ENCODE assay signal across 8 mouse cellular contexts in the genomic region with DNA sequence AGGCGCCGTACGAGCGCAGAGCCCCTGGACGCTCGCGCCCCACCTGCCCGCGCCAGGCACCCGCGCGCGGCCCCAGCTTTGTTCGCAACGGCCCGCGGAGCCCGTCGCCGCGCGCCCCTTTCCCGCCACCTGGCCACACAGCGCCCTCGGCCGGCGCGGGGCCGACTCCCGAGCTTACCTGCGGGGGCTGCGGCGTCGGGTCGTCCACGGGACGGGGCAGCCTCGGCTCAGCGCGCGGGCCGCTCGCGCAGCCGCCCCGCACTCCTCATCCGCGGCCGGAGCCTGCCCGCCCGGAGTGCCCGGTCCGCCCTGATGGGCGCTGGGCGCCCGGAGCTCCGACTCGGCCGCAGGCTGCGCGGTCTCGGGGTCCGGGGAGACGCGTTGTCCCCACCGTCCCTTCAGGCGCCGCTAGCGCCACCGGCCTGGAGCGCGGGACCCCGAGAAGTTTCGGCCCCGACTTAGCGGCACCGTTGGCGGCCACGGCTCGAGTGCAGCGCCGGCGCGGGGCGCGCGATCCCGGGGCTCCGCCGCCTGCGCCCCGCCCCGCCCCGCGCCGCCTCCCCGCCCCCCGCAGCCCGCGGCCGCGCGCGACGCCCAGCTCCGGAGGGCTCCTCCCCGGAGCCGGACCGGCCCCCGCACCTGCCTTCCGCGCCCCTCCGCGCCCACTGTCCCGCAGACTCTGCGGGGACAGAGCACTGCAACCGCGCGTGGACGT. TPM values are rescaled to one million over a fixed set of nuclear protein-coding genes. Genes with fewer than 3 reads are reported as not detected.
DNase-seq lines count a peak whose midpoint lies in the region; ATAC-seq and TF ChIP-seq lines count a peak whose summit lies in the region.

A gene (minus strand): TSS at position 545 of the 715 bp plus-strand sequence.

- under 1% methylated on average over 90 of the region's 120 CpGs for WGBS in embryonic facial prominence, embryonic 12.5 days
- WGBS in hindbrain, embryonic 16.5 days, result under 1% methylated on average over 87 of the region's 120 CpGs
- WGBS in midbrain, embryonic 10.5 days, result under 1% methylated on average over 100 of the region's 120 CpGs

- peaks cover 0 to 2% of the 10 kb centered on the region in 2 experiments; a peak in 1 of 4 replicates for H3K4me1 ChIP-seq in ES-E14 (ENCODE audit: control insufficient read depth in 2 of 2, insufficient read depth in 2 of 2, low read length in 2 of 2, poor library complexity in 1 of 2)
- H3K4me1 ChIP-seq in embryonic facial prominence, embryonic 12.5 days, result peaks cover 15% of the 10 kb centered on the region; the same call in 1 of the 2 replicates
- peaks cover 4% of the 10 kb centered on the region for H3K4me1 ChIP-seq in hindbrain, embryonic 16.5 days (ENCODE audit: control insufficient read depth, insufficient read depth, low read depth, low read length)
- H3K4me1 ChIP-seq in midbrain, embryonic 10.5 days, result peaks cover 54% of the 10 kb centered on the region

- no peak within 1 kb of the TSS for H3K27ac ChIP-seq in ES-E14 (ENCODE audit: insufficient read depth, low read depth, low read length, poor library complexity, severe bottlenecking)
- H3K27ac ChIP-seq in embryonic facial prominence, embryonic 12.5 days, result no peak within 1 kb of the TSS
- no peak within 1 kb of the TSS for H3K27ac ChIP-seq in hindbrain, embryonic 16.5 days (ENCODE audit: low read depth, low read length)
- peak within 1 kb of the TSS; percentile 93 for H3K27ac ChIP-seq in midbrain, embryonic 10.5 days (replicated peaks)

- H3K27me3 ChIP-seq in embryonic facial prominence, embryonic 12.5 days, result peaks cover 12% of the 10 kb centered on the region
- peaks cover 7% of the 10 kb centered on the region; the same call in 1 of the 2 replicates for H3K27me3 ChIP-seq in hindbrain, embryonic 16.5 days (replicated peaks; ENCODE audit: control insufficient read depth, insufficient read depth, low read length)
- peaks cover 66% of the 10 kb centered on the region for H3K27me3 ChIP-seq in midbrain, embryonic 10.5 days (ENCODE audit: low read depth, poor library complexity, severe bottlenecking)

- DNase-seq in gastrocnemius, postnatal 25 days, result peak; percentile 10
- DNase-seq in gastrocnemius, adult 18-20 months (ENCODE audit: low spot score), result no peak
- no peak for DNase-seq in ES-E14 (ENCODE audit: low read depth, low spot score)
- peak; percentile 59 for DNase-seq in midbrain, embryonic 10.5 days (ENCODE audit: low spot score)
- DNase-seq in thymus, postnatal 25 days, result peak; percentile 52
- no peak for DNase-seq in spleen, adult 12 weeks (ENCODE audit: low spot score)

- in situ Hi-C loops in ES-E14 (cut with MboI; ENCODE audit: low sequenced_read_pairs in 2 of 2, unreplicated experiment in 2 of 2), result no loop called here

- H3K9me3 ChIP-seq in ES-E14 (ENCODE audit: control insufficient read depth, insufficient read depth, low read depth, low read length), result no peaks in the 10 kb centered on the region
- no peaks in the 10 kb centered on the region for H3K9me3 ChIP-seq in embryonic facial prominence, embryonic 12.5 days
- H3K9me3 ChIP-seq in hindbrain, embryonic 16.5 days (ENCODE audit: control insufficient read depth, low read length), result no peaks in the 10 kb centered on the region
- H3K9me3 ChIP-seq in midbrain, embryonic 10.5 days (replicated peaks), result no peaks in the 10 kb centered on the region

- peak; percentile 65 for ATAC-seq in embryonic facial prominence, embryonic 12.5 days (ENCODE audit: insufficient number of reproducible peaks, insufficient read depth, low FRiP score, low TSS enrichment)
- ATAC-seq in hindbrain, embryonic 16.5 days, result peak; percentile 71

- H3K9ac ChIP-seq in ES-E14 (ENCODE audit: insufficient read depth, low read depth, low read length, poor library complexity, severe bottlenecking), result peak within 1 kb of the TSS; percentile 74
- peak within 1 kb of the TSS; percentile 79 for H3K9ac ChIP-seq in embryonic facial prominence, embryonic 12.5 days
- peak within 1 kb of the TSS; percentile 76 for H3K9ac ChIP-seq in hindbrain, embryonic 16.5 days (ENCODE audit: low read depth, low read length)

- H3K4me2 ChIP-seq in embryonic facial prominence, embryonic 12.5 days (replicated peaks), result peak within 1 kb of the TSS; percentile 90
- peak within 1 kb of the TSS; percentile 96 for H3K4me2 ChIP-seq in hindbrain, embryonic 16.5 days (ENCODE audit: low read length)

- H3K4me3 ChIP-seq in ES-E14 (ENCODE audit: insufficient read depth in 1 of 2, low read depth in 1 of 2, low read length in 2 of 2, poor library complexity in 1 of 2, severe bottlenecking in 1 of 2), result peak within 1 kb of the TSS; percentile 80
- H3K4me3 ChIP-seq in embryonic facial prominence, embryonic 12.5 days, result peak within 1 kb of the TSS; percentile 79
- H3K4me3 ChIP-seq in hindbrain, embryonic 16.5 days (ENCODE audit: low read length), result peak within 1 kb of the TSS; percentile 76
- peak within 1 kb of the TSS; percentile 85 for H3K4me3 ChIP-seq in midbrain, embryonic 10.5 days

- H3K36me3 ChIP-seq in ES-E14 (ENCODE audit: control insufficient read depth, insufficient read depth, low read length, poor library complexity, severe bottlenecking), result no peaks in the 10 kb centered on the region
- H3K36me3 ChIP-seq in embryonic facial prominence, embryonic 12.5 days, result no peaks in the 10 kb centered on the region
- no peaks in the 10 kb centered on the region for H3K36me3 ChIP-seq in hindbrain, embryonic 16.5 days (ENCODE audit: control insufficient read depth, insufficient read depth, low read length)
- H3K36me3 ChIP-seq in midbrain, embryonic 10.5 days, result no peaks in the 10 kb centered on the region; the same call in 1 of the 2 replicates

TF ChIP-seq in ES-E14, 5 proteins besides CTCF, POLR2A, EP300 and RAD21:
- TF ChIP-seq ZNF384 (IDR thresholded peaks at IDR 0.05; ENCODE audit: low read depth, low read length) (no peak), ZC3H11A (IDR thresholded peaks at IDR 0.05; ENCODE audit: borderline replicate concordance, low read depth, low read length) (no peak), MAFK (IDR thresholded peaks at IDR 0.05; ENCODE audit: insufficient read depth, low read depth, low read length) (no peak), HCFC1 (IDR thresholded peaks at IDR 0.05; ENCODE audit: borderline replicate concordance, insufficient read depth, low read length) (no peak), CHD2 (IDR thresholded peaks at IDR 0.05; ENCODE audit: low read depth, low read length) (no peak)

RNA-seq across cellular contexts. Expression of the gene that starts here (rescaled TPM):
- total RNA-seq in gastrocnemius, postnatal 25 days (2021), result 1 to 10 TPM in 1 of 2 experiments, under 1 TPM in 1; 0.88 to 1.1 TPM
- total RNA-seq in gastrocnemius, adult 18-20 months (2021), result 1 to 10 TPM; 2.6 to 2.9 TPM
- total RNA-seq in ES-E14 (2012; rRNA removed), result 2.5 and 3.5 TPM in 2 replicates
- 17.9 and 20.0 TPM in 2 replicates for polyA plus RNA-seq in embryonic facial prominence, embryonic 12.5 days (2016; fragmentation: Nextera tagmentation; extraction: Ambion mirVana)
- 4.1 and 5.3 TPM in 2 replicates for polyA plus RNA-seq in hindbrain, embryonic 16.5 days (2015; fragmentation: Nextera tagmentation; extraction: Ambion mirVana)
- 15.3 and 19.0 TPM in 2 replicates for polyA plus RNA-seq in midbrain, embryonic 10.5 days (2016; fragmentation: Nextera tagmentation; extraction: Ambion mirVana)

Comparison
In these comparisons a context has a peak if more than half of its experiments do, and no peak if none do; other contexts are left out.
1. DNase-seq: peak in gastrocnemius, postnatal 25 days (single experiment), midbrain, embryonic 10.5 days (single experiment) and thymus, postnatal 25 days (single experiment); none in gastrocnemius, adult 18-20 months (single experiment), ES-E14 (single experiment) and spleen, adult 12 weeks (single experiment).
2. Peak in every context shown above with its lines, with median percentiles within 50 percentile points of each other: H3K4me3 ChIP-seq and H3K9ac ChIP-seq.